Mouse (Mus musculus) adrenal gland, postnatal 25 days (tissue): ENCODE measurements around the gene Mcoln2. TPM values are rescaled to one million over a fixed set of nuclear protein-coding genes. Genes with fewer than 3 reads are reported as not detected.

Source experiments
- DNase-seq: peaks from one replicate; pipeline ENCODE4 v3.0.0; 2021; ENCODE audit warnings: mixed read lengths
- total RNA-seq: library from RNA; stranded (reverse); gene quantifications from 2 replicates; pipeline ENCODE4 v1.2.3, GENCODE M21; 2021

Gene Mcoln2
- total RNA-seq, 1 experiment from 2014 or later, result not detected

DNA sequence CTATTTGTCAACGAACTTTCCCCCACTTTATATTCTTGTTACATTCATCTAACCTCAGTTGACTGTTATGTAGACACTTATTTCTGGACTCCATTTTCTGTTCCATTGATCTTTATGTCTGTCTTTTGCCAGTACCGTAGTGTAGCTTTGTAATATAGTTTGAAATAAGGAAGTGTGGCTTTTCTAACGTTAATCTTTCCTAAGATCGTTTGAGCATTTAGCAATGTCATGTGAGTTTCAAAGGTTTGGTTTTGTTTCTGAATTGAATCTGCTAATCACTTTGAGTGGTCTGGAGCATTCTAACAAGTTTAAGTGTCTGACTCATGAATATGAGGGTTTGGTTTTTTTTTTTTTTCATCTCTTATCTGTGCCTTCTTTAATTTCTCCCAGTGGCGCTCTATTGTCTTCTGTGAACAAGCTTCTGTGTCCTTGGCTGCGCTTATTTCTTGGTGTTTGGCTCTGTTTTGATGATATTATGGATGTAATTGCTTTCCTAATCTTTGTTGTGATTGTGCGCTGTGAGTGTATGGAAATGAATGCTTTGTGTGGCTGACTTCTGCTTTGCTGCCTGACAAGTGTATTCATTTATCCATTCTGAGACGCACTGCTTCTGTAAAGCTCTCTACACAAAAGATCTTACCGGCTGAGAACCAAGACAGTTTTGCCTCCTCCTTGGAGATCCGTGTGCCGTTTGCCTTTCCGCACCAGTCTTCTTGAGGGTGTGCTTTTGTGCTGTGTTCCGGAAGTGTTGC is 79.1 kb downstream of the Mcoln2 start:
- no peak for DNase-seq

DNA sequence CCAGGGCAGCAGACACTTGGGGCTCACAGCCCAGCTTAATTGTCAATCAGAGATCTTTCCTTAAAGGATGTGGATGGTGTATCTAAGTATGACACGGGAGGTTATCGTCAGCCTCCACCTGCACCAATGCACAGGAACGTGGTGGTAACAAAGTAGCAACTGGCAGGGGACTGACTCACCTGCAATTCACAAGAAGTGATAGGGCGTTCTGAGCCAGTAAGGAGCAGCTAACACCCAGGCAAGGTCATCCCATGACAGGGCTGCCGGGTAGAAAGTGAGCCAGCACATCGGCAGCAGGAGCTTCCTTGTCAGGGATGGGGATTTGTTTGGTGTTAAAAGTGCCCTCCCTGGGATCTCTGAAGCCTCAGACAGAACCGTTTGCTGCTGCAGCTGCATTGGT is 83.1 kb downstream of the Mcoln2 start:
- DNase-seq, result no peak

DNA sequence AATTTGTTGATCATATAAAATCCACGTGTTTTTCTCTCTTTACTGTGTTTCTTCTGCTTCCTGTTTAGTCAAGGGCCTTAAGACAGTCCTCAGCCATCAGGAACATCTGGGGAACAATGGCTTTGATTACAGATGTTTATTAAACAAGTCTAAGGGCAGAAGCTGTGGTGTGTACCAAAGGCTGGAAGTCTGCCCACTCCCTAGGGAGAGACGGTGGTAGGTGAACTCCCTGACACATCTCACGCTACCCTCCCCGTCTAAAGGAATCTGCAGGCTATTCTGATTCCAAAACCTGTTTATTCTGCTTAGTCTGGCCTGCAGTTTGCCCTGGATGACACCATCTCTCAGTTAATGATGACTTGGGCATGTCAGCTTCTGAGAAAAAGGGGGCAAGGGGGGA is 84.1 kb downstream of the Mcoln2 start:
- DNase-seq, result no peak

- no peak for DNase-seq
Measured at GRCm38 (mm10) chr3:146234530-146234929, 84.9 kb downstream of the Mcoln2 start.

DNA sequence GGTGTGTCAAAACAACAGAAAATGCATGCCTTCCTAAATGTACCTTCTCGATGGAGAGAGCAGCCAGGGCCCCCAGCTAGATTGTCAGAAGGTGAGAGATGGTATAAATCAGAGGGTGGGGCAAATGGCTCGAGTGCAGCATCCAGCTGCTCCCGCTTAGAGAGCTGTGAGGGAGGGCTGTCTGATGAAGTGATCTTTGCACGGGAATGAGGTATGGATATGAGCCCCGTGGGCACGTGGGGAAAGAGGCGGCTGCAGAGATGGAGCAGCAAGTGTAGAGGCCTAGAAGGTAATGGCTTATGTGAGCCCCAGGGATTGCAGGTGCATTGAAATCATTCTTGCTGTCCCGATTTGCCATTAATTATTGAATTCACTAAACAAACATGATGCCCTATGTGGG is 86.6 kb downstream of the Mcoln2 start:
- no peak for DNase-seq

DNA sequence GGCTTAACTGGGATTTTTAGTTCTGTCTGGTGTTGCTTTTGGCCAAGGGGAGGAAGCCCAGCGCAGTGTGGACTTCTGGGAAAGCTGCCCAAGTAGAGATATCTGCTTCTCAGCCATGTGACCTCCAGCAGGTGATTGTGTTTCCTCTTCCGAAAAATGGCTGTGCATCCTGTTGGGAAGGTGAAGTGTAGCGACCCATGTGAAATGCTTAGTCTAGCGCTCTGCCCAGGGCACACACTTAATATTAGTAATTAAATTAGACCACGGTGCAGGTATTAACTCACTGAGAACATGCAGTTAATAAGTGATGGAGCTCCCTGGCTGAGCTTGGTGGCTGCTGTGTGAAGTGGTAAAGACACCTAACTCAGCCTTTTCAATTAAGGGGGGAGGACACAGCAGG is 88.0 kb downstream of the Mcoln2 start:
- no peak for DNase-seq

DNA sequence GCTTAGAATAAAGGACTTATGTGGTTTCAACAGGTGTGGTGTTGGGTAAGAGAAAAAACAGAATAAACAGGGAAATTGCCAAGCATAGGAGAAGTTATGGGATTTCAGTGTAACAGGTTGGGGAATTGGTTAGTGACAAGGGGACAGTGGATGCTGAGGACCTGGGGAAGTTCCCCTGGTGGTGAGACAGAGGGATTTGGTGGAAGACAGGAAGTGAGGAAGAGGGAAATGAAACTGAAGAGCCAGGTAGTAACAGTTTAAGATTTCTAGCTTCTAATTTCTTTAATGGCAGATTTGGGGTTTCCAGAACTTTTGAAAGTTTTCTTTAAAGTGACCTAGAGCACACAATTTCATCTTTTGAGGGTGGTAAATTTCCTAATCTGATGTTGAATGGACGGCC is 95.0 kb downstream of the Mcoln2 start:
- DNase-seq, result no peak

Other genes starting within 250 kb of the Mcoln2 start
- 24.5 and 25.1 TPM in 2 replicates for gene Bcl10, start 227.0 kb upstream of the Mcoln2 start, total RNA-seq
- 23.7 and 28.7 TPM in 2 replicates for gene 2410004B18Rik, start 211.8 kb upstream of the Mcoln2 start, total RNA-seq
- 7.9 and 9.2 TPM in 2 replicates for gene Syde2, start 162.0 kb upstream of the Mcoln2 start, total RNA-seq
- not detected in 2 replicates for gene Wdr63, start 41.7 kb upstream of the Mcoln2 start, total RNA-seq
- not detected in 2 replicates for gene Mcoln3, start 32.4 kb upstream of the Mcoln2 start, total RNA-seq
- gene Lpar3, start 71.1 kb downstream of the Mcoln2 start, total RNA-seq, result 0.38 and 0.39 TPM in 2 replicates